Mouse (Mus musculus) thymus, adult 2 months (tissue): ENCODE measurements around the gene Klk7. TPM values are rescaled to one million over a fixed set of nuclear protein-coding genes. Genes with fewer than 3 reads are reported as not detected.

Experiments used
- DNase-seq: peaks from one replicate; pipeline ENCODE4 v3.0.0; 2021
- H3K27ac ChIP-seq: fragments of 200-500 bp; 2 replicates; pipeline ENCODE4 v1.5.1; 2012; ENCODE audit warnings: low read length, control low read depth; ENCODE audit not compliant: control insufficient read depth, insufficient read depth
- H3K27me3 ChIP-seq: fragments of 200-500 bp; 2 replicates; pipeline ENCODE4 v1.6.1; 2012; ENCODE audit warnings: mild to moderate bottlenecking, low read length, moderate library complexity, mixed read lengths; ENCODE audit not compliant: control insufficient read depth, insufficient read depth
- H3K36me3 ChIP-seq: fragments of 200-500 bp; 2 replicates; pipeline ENCODE4 v1.6.1; 2012; ENCODE audit warnings: mild to moderate bottlenecking, low read length, moderate library complexity; ENCODE audit not compliant: control insufficient read depth, insufficient read depth
- H3K4me1 ChIP-seq: fragments of 200-500 bp; replicated peaks from 2 replicates; pipeline ENCODE4 v1.6.1; 2012; ENCODE audit warnings: low read length; ENCODE audit not compliant: control insufficient read depth, insufficient read depth
- H3K4me3 ChIP-seq: fragments of 200-500 bp; 2 replicates; pipeline ENCODE4 v1.5.1; 2012; ENCODE audit warnings: mild to moderate bottlenecking, low read length, control low read depth, moderate library complexity; ENCODE audit not compliant: control insufficient read depth, insufficient read depth
- CTCF ChIP-seq: fragments of 200-500 bp; IDR thresholded peaks from 2 replicates; pipeline ENCODE4 v1.5.1; 2012; ENCODE audit warnings: mild to moderate bottlenecking, control low read depth, low read length, moderate library complexity, borderline replicate concordance; ENCODE audit not compliant: control insufficient read depth, poor library complexity, insufficient read depth; ENCODE audit errors: extremely low read depth
- POLR2A ChIP-seq: fragments of 200-500 bp; IDR thresholded peaks from 2 replicates; pipeline ENCODE4 v1.6.1; 2012; ENCODE audit warnings: mild to moderate bottlenecking, low read length, control low read depth, moderate library complexity; ENCODE audit not compliant: control insufficient read depth, poor library complexity, insufficient read depth; ENCODE audit errors: extremely low read depth
- WGBS: fragments of 180-500 bp; shearing (Covaris S2); methylation state at CpG from one replicate; pipeline ENCODE4 v1.1.7; 2018; 5-methylcytosine and 5-hydroxymethylcytosine counted together
- polyA plus RNA-seq: library from polyadenylated mRNA; depleted of rRNA; stranded (reverse); fragments of >200 nt; gene quantifications from 2 replicates; pipeline ENCODE4 v1.2.3, GENCODE M21; 2012

The Klk7 gene
- polyA plus RNA-seq, 1 experiment = 2.1 TPM

GRCm38 (mm10) chr7:43774364-43774763 is 36.7 kb upstream of the Klk7 start, which contains the start of gene Klk11:
Klk11 (plus strand) TSS chr7:43774604.
- WGBS = 93% methylated on average over 5 of the region's 5 CpGs
- Histone ChIP-seq H3K27ac (no peak within 1 kb of the TSS), H3K4me1 (no peaks in the 10 kb centered on the region), H3K27me3 (no peaks in the 10 kb centered on the region), H3K36me3 (no peaks in the 10 kb centered on the region), H3K4me3 (no peak within 1 kb of the TSS)
- DNase-seq = no peak
- TF ChIP-seq POLR2A (no peak), CTCF (no peak)

GRCm38 (mm10) chr7:43774802-43775201 is 36.3 kb upstream of the Klk7 start:
- no peaks in the 10 kb centered on the region for H3K36me3 ChIP-seq
- no peak for TF ChIP-seq POLR2A
- TF ChIP-seq CTCF = no peak
- no peak for DNase-seq
- no peak overlapping the region for H3K27ac ChIP-seq
- H3K4me3 ChIP-seq = no peak overlapping the region
- 76% methylated on average over 6 of the region's 6 CpGs for WGBS
- no peaks in the 10 kb centered on the region for H3K27me3 ChIP-seq
- H3K4me1 ChIP-seq = no peaks in the 10 kb centered on the region

- no peak for DNase-seq
- H3K27me3 ChIP-seq = no peaks in the 10 kb centered on the region
- H3K27ac ChIP-seq = no peak overlapping the region
- H3K4me1 ChIP-seq = no peaks in the 10 kb centered on the region
- TF ChIP-seq POLR2A (no peak), CTCF (no peak)
- 94% methylated on average over 7 of the region's 7 CpGs for WGBS
- no peaks in the 10 kb centered on the region for H3K36me3 ChIP-seq
- no peak overlapping the region for H3K4me3 ChIP-seq
Observed at GRCm38 (mm10) chr7:43775311-43776057, 35.6 kb upstream of the Klk7 start.

- H3K4me3 ChIP-seq = no peak overlapping the region
- H3K27ac ChIP-seq = no peak overlapping the region
- DNase-seq = no peak
- H3K36me3 ChIP-seq = no peaks in the 10 kb centered on the region
- WGBS = 94% methylated on average over 5 of the region's 5 CpGs
- TF ChIP-seq CTCF (no peak), POLR2A (no peak)
- no peaks in the 10 kb centered on the region for H3K27me3 ChIP-seq
- no peaks in the 10 kb centered on the region for H3K4me1 ChIP-seq
Observed at GRCm38 (mm10) chr7:43776506-43776905, 34.6 kb upstream of the Klk7 start.

GRCm38 (mm10) chr7:43777423-43777822 is 33.7 kb upstream of the Klk7 start:
- DNase-seq = no peak
- H3K36me3 ChIP-seq = no peaks in the 10 kb centered on the region
- H3K4me1 ChIP-seq = no peaks in the 10 kb centered on the region
- H3K27ac ChIP-seq = no peak overlapping the region
- no peak overlapping the region for H3K4me3 ChIP-seq
- no peak for TF ChIP-seq CTCF
- no peak for TF ChIP-seq POLR2A
- WGBS = 91% methylated on average over 12 of the region's 12 CpGs
- no peaks in the 10 kb centered on the region for H3K27me3 ChIP-seq

- no peaks in the 10 kb centered on the region for H3K27me3 ChIP-seq
- H3K27ac ChIP-seq = no peak overlapping the region
- DNase-seq = no peak
- H3K4me3 ChIP-seq = no peak overlapping the region
- no peak for TF ChIP-seq CTCF
- no peak for TF ChIP-seq POLR2A
- H3K4me1 ChIP-seq = no peaks in the 10 kb centered on the region
- H3K36me3 ChIP-seq = no peaks in the 10 kb centered on the region
- WGBS = 95% methylated on average over 10 of the region's 10 CpGs
Observed at GRCm38 (mm10) chr7:43778176-43778970, 32.7 kb upstream of the Klk7 start.

- WGBS = 69% methylated on average over 6 of the region's 6 CpGs
- DNase-seq = no peak
Observed at GRCm38 (mm10) chr7:43780241-43780640, 30.9 kb upstream of the Klk7 start.

More at GRCm38 (mm10) chr7:43780241-43780640, 30.9 kb upstream of the Klk7 start:
- no peaks in the 10 kb centered on the region for H3K27me3 ChIP-seq
- H3K4me1 ChIP-seq = no peaks in the 10 kb centered on the region
- no peak overlapping the region for H3K4me3 ChIP-seq
- no peak for TF ChIP-seq POLR2A
- no peaks in the 10 kb centered on the region for H3K36me3 ChIP-seq
- no peak overlapping the region for H3K27ac ChIP-seq
